Mouse (Mus musculus): ENCODE measurements around the gene Ccnd1. TPM values are rescaled to one million over a fixed set of nuclear protein-coding genes. Genes with fewer than 3 reads are reported as not detected.
"Not testable (repeated sequence)": the region's sequence is repeated elsewhere in the genome, so short reads cannot be mapped to it uniquely, and the experiment has no call there.

Gene Ccnd1
- total RNA-seq, 2 experiments from 2014 or later = 121 to 178 TPM

- DNase-seq = no peak
These were observed 28.6 kb downstream of the Ccnd1 start for GRCm38 (mm10) chr7:144911121-144911520.

GRCm38 (mm10) chr7:144908705-144909104 lies 31.0 kb downstream of the Ccnd1 start:
- no peak for DNase-seq

GRCm38 (mm10) chr7:144907793-144908192 lies 31.9 kb downstream of the Ccnd1 start:
- peak in 1 of 2 experiments; percentile 20 for DNase-seq

DNA sequence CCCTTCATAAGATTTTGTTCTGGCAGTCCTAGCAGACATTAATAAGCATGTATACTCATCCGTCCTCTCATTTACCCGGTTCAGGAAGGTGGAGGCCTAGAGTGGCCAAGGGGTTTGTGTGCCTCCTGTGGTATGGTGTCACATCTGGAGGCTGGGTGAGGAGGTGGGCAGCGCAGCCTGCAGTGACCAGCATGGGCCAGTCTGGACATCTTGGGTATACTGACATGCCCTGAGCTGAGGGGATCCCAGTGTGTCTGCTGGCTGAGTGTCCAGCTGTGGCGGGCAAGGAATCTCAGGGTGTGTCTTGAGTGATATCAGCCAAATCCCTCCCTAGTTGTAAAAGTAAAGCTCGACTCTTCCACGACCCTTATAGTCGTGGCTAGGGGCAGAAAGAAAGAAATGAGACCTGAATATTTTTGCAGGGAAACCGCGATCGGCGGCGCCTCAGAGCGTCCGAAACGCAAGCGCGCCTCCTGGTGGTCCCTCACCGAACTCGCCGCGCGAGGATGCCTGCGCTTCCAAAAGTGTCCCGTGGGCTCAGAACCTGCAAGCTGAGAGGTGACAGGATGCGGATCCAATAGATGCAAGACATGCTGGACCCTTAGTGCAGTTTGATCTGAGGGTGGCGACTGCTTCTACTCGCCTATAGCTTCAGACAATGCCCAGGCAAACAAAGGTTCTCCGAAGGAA lies 32.9 kb downstream of the Ccnd1 start:
- DNase-seq = peak; percentile 60 to 70

GRCm38 (mm10) chr7:144905514-144905913 lies 34.2 kb downstream of the Ccnd1 start:
- not testable (repeated sequence) for DNase-seq

DNA sequence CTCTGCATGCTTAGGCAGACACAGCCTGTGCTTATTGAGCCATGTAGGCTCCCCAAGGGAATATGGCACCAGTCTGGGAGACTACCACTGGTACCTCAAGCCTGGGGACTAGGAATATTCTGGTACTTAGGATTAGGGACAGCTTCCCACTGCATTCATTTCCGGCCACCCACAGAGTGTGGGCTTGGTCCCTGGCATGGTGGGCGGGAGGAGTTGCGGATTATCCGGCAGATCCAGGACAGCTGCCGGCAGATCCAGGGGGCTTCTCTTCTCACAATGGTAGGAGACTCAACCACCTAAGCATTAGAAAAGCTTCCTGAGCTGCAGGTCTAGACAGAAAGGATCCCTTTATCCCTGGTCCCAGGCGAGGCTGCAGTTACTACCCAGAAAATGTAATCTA lies 41.2 kb downstream of the Ccnd1 start:
- DNase-seq = no peak

DNA sequence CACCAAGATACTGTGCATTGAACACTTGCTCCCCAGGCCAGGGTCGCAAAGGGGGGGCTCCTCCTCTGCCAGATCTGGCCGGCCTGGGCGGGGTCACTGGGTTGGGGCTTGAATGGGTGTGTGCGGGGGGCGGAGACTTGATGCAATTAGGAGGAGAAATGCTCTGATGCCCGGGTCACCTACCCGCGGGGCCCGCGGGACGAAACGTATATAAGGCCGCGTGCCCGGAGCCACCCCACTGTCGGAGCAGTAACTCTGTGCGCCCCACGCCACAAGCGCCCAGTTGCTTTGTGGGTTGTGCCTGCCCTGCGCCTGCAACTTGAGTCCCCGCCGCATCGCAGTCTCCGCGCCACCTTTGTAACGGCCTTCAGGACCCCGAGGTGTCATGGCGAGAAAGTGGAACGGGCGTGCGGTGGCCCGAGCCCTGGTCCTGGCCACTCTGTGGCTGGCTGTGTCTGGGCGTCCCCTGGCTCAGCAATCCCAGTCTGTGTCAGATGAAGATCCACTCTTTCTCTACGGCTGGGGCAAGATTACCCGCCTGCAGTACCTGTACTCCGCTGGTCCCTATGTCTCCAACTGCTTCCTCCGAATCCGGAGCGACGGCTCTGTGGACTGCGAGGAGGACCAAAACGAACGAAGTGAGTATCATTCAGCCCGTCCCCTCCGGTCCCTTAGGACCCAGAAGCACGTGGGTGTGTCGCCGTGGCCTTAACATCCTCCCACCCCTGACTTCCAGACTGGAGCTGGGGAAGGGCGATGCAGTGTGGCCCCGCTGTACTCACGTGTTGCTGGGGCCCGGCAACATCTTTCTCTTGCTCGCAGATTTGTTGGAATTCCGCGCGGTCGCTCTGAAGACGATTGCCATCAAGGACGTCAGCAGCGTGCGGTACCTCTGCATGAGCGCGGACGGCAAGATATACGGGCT lies 43.2 kb downstream of the Ccnd1 start, which contains the start of gene Fgf15:
Fgf15 (plus strand) TSS at position 238 of the 925 bp plus-strand sequence.
- peak in 1 of 2 experiments; percentile 11 for DNase-seq

DNA sequence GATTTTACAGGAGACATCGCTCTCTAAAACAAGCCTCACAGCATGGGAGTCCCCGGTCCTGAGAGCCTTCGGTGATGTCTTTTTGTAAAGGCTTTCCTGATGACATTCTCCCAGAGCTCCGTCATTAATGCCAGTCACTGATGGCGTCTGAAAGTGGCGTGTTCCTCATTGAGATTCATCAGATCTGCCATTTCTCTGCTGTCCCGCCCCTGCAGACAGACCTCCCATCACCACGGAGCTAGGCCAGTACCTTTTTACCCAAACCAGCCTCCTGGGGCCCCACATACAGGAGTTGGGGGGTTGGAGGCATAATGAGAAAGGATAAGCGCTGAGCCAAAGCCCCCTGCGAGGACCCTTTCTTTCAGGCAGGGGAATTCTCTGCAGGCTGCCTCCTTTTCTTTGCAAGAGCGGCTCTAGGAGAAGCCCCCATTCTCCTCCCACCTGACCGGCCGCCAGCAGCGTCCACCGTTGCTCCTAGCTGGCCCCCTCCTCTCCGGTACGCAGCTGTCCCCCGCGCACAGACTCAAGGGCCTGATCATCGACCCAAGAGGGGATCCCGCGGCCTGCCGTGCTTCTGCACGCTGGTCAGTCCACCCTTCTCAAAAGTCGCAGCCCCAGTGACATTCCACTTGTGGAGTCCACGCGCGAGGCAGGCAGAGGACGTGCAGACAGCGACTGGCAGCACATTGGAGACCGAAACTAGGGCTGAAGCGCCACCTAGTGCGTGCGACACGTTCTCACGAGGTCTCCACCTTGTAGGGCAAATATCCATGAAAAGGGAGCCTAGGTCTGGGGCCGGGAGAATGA lies 44.2 kb downstream of the Ccnd1 start:
- DNase-seq = peak; percentile 80 to 85

DNA sequence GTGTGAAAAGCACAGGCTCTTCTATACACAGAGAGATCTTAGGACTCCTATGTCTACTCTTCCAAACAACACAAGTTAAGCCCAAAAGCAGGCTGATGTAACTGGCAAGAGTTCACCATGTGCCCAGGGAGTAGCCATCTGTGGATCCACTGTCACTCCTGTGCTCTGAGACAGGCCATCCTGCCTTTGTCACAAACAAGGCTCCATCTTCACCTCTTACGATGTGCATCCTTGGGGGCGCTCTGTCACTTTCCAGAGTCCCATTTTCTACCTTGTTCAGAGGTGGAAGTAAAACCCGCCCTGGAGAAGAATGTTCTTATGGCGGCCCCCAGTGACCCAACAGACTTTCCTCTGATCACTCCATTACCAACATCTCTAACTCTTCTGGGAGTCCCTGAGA lies 45.0 kb downstream of the Ccnd1 start:
- DNase-seq = no peak

- DNase-seq = peak; percentile 30 to 56
These were observed 45.5 kb downstream of the Ccnd1 start for GRCm38 (mm10) chr7:144894191-144894590.

DNA sequence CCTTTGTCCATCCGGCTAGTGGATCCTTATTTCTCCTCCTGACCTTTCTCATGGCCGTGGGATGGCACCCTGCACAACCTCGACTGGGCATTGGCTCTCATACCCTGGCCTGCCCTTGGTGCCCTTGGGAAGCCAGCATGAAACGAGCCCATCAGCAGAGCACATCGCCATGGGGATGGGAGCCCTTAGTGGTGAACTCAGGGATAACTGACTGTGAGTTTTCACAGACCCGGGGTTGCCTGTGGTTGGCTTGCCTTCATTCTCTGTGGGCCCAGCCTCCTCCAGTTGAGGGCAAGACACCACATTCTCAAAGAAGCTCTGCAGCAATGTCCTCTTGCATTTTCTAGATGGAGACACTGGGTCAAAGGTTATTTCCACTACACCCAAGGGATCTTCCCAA lies 47.4 kb downstream of the Ccnd1 start:
- DNase-seq = no peak

GRCm38 (mm10) chr7:144891863-144892262 lies 47.9 kb downstream of the Ccnd1 start:
- DNase-seq = no peak

DNA sequence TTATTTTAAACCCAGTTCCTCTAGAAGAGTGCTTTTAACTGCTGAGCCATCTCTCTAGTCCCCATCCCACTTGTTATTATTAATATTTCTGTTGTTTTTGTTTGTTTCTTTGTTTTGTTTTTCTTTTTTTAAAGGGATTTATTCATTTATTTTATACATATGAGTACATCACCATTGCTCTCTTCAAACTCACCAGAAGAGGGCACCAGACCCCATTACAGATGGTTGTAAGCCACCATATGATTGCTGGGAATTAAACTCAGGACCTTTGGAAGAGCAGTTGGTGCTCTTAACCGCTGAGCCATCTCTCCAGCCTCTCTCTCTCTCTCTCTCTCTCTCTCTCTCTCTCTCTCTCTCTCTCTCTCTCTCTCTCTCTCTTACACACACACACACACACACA lies 49.1 kb downstream of the Ccnd1 start:
- DNase-seq = not testable (repeated sequence)

DNA sequence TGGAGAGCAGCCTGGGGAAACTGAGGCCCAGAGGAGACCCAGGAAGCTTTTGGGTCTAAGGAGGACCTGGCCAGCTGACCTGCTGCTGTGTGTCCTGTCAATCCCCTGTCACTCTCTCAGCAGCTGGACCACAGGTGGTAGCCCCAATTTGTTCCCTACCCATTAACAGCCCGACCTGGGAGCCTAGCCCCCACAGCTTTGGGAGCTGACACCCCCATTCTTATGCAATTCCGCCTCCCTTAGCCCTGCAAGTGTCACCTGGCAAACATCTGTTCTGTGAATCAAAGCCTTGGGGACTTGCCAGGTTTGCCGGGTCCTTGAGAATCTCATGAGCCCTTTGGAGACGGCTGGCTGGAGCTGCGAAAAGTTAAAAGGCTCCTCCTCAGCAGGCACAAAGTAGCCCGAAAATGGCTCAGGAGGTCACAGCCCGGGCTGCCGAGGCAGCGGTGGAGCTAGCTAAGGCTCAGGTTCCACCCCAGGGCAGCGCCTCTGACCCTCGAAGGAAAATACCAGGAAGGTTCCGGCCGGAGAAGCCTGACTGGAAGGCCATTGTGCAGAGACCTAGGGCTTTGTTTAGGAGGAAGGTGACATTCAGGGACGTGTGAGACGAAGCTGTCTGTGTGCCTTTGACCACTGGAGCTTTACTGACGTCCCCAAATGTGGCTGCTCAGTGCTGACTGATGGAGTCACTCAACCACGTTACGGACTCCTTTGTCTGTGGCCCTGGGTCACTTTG lies 51.0 kb downstream of the Ccnd1 start:
- DNase-seq = peak; percentile 72

DNA sequence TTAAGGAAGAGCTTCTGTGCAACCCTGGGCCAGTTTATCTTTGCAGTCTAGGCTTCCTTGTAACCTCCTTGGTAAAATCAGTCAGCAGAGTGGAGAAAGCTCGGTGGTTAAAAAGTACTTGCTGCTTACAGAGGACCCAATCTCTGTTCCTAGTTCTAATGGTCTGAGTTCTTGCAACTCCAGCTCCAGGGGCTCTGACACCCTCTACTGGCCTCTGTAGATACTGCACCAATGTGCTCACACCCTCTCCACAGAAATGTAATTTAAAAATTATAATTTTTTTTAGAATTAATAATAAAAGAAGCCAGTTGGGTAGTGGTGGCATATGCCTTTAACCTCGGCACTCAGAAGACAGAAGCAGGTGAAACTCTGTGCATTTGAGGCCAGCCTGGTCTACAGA lies 52.1 kb downstream of the Ccnd1 start:
- no peak for DNase-seq

GRCm38 (mm10) chr7:144883106-144883505 lies 56.6 kb downstream of the Ccnd1 start:
- DNase-seq = peak in 1 of 2 experiments; percentile 17

Other genes with a start within 250 kb of the Ccnd1 start
- 10 to 100 TPM; 20.9 to 25.4 TPM for gene Ano1, start 188.0 kb downstream of the Ccnd1 start, total RNA-seq (2021)
- gene Fgf3, start 101.8 kb downstream of the Ccnd1 start, total RNA-seq (2021) = under 1 TPM; 0.30 to 0.89 TPM
- not detected for gene Fgf4, start 92.6 kb downstream of the Ccnd1 start, total RNA-seq (2021)
- not detected for gene Fgf15, start 43.4 kb downstream of the Ccnd1 start, total RNA-seq (2021)
- gene LTO1, start 24.8 kb downstream of the Ccnd1 start, total RNA-seq (2021) = 10 to 100 TPM; 20.5 to 24.1 TPM

Measured in adrenal gland, postnatal 36 days (tissue).